Mouse (Mus musculus) spleen, postnatal 36 days (tissue): Measurements from ENCODE around the gene Olfr805.

Source experiments
- DNase-seq, 2 experiments: peaks; one replicate each; pipeline ENCODE4 v3.0.0; 2022; ENCODE audit warnings: low spot score in 2 of 2, mixed read lengths in 1 of 2

Olfr805 gene

GRCm38 (mm10) chr10:129729275-129729674 lies at the start of gene Olfr805:
Gene Olfr805, minus strand, starts transcription at chr10:129729375.
- DNase-seq = no peak

- DNase-seq = no peak
Observed at GRCm38 (mm10) chr10:129778123-129778522, 48.9 kb upstream of the Olfr805 start.

DNA sequence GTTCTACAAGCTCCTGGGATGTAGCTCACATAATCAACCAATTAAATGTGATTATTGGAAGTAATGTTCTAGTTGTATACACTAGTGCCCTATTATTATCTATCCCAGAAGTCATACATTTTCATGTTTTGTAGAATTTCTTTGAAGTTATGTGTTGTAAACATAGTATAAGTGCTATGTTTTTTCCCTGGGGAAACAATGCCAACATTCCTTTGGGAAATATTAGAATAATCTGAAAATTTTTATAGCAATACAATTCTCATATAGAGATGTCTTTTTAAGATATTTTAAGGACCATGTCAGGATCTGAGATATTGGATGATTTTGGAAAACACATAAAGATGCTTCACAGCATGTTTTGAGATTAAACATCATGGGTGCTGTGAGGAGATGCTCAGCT lies 45.2 kb upstream of the Olfr805 start, which contains the start of gene Olfr809:
TSS of gene Olfr809 (plus strand) at position 301 of the 400 bp plus-strand sequence.
- no peak for DNase-seq

- no peak for DNase-seq
Observed at GRCm38 (mm10) chr10:129765182-129765581, 36.0 kb upstream of the Olfr805 start, which contains the start of gene Olfr808. Gene Olfr808, plus strand, starts transcription at chr10:129765482.

DNA sequence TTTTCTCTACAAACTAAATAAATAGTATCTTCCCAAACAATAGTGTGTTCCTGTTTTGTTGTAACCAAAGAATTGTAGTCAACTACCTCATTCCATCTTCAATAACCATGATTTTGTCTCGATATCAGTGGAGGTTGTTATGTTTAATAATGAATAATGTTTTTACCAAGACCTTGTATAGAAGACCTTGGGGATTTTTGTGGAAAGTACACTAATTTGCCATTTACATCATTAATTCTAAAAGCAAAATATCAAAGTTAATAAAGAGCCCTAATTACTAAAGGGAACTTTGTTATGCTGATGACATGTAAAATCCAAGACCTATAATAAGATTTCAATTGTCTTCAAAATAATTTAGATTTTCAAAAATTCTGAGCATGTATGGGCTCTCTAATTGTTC lies 28.5 kb upstream of the Olfr805 start, which contains the start of gene Olfr807:
TSS of gene Olfr807 (minus strand) at position 101 of the 400 bp plus-strand sequence.
- no peak for DNase-seq

GRCm38 (mm10) chr10:129741821-129742220 lies 12.6 kb upstream of the Olfr805 start, which contains the start of gene Olfr806:
Gene Olfr806, minus strand, starts transcription at chr10:129741921.
- DNase-seq = no peak

DNA sequence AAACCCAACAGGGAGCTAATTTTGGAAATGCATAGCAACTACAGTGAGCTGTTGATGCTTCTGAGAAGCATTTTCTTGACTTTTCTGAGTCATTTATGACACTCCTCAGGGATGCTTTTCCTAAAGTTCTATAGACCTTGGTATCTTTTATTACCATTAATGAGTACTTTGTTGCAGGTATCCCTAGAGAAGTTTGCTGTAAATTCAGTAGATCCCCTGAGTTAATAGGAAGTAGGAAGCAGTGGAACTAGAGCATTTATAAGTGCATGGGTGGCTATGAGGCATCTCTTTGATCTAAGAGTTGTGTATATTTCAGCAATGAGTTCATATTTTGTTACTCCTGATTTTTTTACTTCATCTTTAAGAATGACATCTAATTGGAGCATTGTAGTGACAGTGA lies 26.3 kb downstream of the Olfr805 start, which contains the start of gene Olfr804:
TSS of gene Olfr804 (plus strand) at position 301 of the 400 bp plus-strand sequence.
- DNase-seq = no peak

- no peak for DNase-seq
Observed at GRCm38 (mm10) chr10:129694186-129694585, 35.0 kb downstream of the Olfr805 start, which contains the start of gene Olfr803. Gene Olfr803, minus strand, starts transcription at chr10:129694286.

GRCm38 (mm10) chr10:129688069-129688468 lies 41.1 kb downstream of the Olfr805 start, which contains the start of gene Olfr802:
Gene Olfr802, minus strand, starts transcription at chr10:129688169.
- DNase-seq = no peak

GRCm38 (mm10) chr10:129673765-129674164 lies 55.4 kb downstream of the Olfr805 start, which contains the start of gene Olfr801:
Gene Olfr801, minus strand, starts transcription at chr10:129673865.
- no peak for DNase-seq
